Mouse (Mus musculus): Measurements from ENCODE around the gene Usp5. TPM values are rescaled to one million over a fixed set of nuclear protein-coding genes. Genes with fewer than 3 reads are reported as not detected.

Gene Usp5
- polyA plus RNA-seq (2015; fragmentation: Nextera tagmentation; extraction: Ambion mirVana), result 178 and 203 TPM in 2 replicates

GRCm38 (mm10) chr6:124828868-124829798, at the start of gene Usp5, which contains the start of gene Cdca3:
Gene Usp5 (minus strand): TSS chr6:124829484.
Gene Cdca3 (plus strand): TSS chr6:124829547.
- Histone ChIP-seq H3K9ac (peak within 1 kb of the TSS; percentile 84), H3K27me3 (no peaks in the 10 kb centered on the region), H3K9me3 (replicated peaks) (no peaks in the 10 kb centered on the region), H3K4me1 (peaks cover 51% of the 10 kb centered on the region), H3K27ac (peak within 1 kb of the TSS; percentile 89), H3K4me3 (peak within 1 kb of the TSS; percentile 56), H3K4me2 (peak within 1 kb of the TSS; percentile 83), H3K36me3 (ENCODE audit: poor library complexity, severe bottlenecking) (peaks cover 52% of the 10 kb centered on the region)
- under 1% methylated on average over 55 of the region's 55 CpGs for WGBS
- ATAC-seq, result peak; percentile 95

GRCm38 (mm10) chr6:124874348-124874747, 45.1 kb upstream of the Usp5 start:
- H3K36me3 ChIP-seq (ENCODE audit: poor library complexity, severe bottlenecking), result no peaks in the 10 kb centered on the region
- H3K27me3 ChIP-seq, result no peaks in the 10 kb centered on the region
- ATAC-seq, result no peak
- no peak overlapping the region for H3K9ac ChIP-seq
- no peak overlapping the region for H3K4me3 ChIP-seq
- no peaks in the 10 kb centered on the region for H3K9me3 ChIP-seq (replicated peaks)
- WGBS, result 52% methylated on average over 3 of the region's 3 CpGs
- H3K4me2 ChIP-seq, result no peak overlapping the region
- H3K4me1 ChIP-seq, result no peaks in the 10 kb centered on the region
- no peak overlapping the region for H3K27ac ChIP-seq

- Histone ChIP-seq H3K27me3 (no peaks in the 10 kb centered on the region), H3K9me3 (replicated peaks) (no peaks in the 10 kb centered on the region), H3K27ac (no peak overlapping the region), H3K4me3 (no peak overlapping the region), H3K36me3 (ENCODE audit: poor library complexity, severe bottlenecking) (no peaks in the 10 kb centered on the region), H3K4me1 (peaks cover 33% of the 10 kb centered on the region), H3K9ac (no peak overlapping the region), H3K4me2 (no peak overlapping the region)
- ATAC-seq, result no peak
- 58% methylated on average over 6 of the region's 7 CpGs for WGBS
Measured at GRCm38 (mm10) chr6:124866560-124866959, 37.3 kb upstream of the Usp5 start.

- no peak overlapping the region for H3K27ac ChIP-seq
- peaks cover 40% of the 10 kb centered on the region for H3K4me1 ChIP-seq
- WGBS, result 66% methylated on average over 18 of the region's 18 CpGs
- no peak overlapping the region for H3K9ac ChIP-seq
- H3K27me3 ChIP-seq, result no peaks in the 10 kb centered on the region
- H3K4me2 ChIP-seq, result no peak overlapping the region
- peaks cover 4% of the 10 kb centered on the region; the same call in 1 of the 2 replicates for H3K36me3 ChIP-seq (ENCODE audit: poor library complexity, severe bottlenecking)
- no peak for ATAC-seq
- H3K4me3 ChIP-seq, result no peak overlapping the region
- no peaks in the 10 kb centered on the region for H3K9me3 ChIP-seq (replicated peaks)
Measured at GRCm38 (mm10) chr6:124865766-124866362, 36.6 kb upstream of the Usp5 start.

GRCm38 (mm10) chr6:124863658-124864298, 34.5 kb upstream of the Usp5 start, which contains the start of gene Gpr162:
Gene Gpr162 (minus strand): TSS chr6:124863983.
- ATAC-seq, result peak; percentile 70
- H3K9ac ChIP-seq, result peak within 1 kb of the TSS; percentile 76
- peaks cover 6% of the 10 kb centered on the region; the same call in 1 of the 2 replicates for H3K36me3 ChIP-seq (ENCODE audit: poor library complexity, severe bottlenecking)
- H3K27me3 ChIP-seq, result no peaks in the 10 kb centered on the region
- H3K4me3 ChIP-seq, result peak within 1 kb of the TSS; percentile 62
- under 1% methylated on average over 34 of the region's 43 CpGs for WGBS
- H3K4me2 ChIP-seq, result peak within 1 kb of the TSS; percentile 69
- peaks cover 56% of the 10 kb centered on the region for H3K4me1 ChIP-seq
- no peaks in the 10 kb centered on the region for H3K9me3 ChIP-seq (replicated peaks)
- H3K27ac ChIP-seq, result peak within 1 kb of the TSS; percentile 86

GRCm38 (mm10) chr6:124863125-124863657, 33.9 kb upstream of the Usp5 start:
- under 1% methylated on average over 16 of the region's 16 CpGs for WGBS
- peak; percentile 28 for ATAC-seq
- H3K27me3 ChIP-seq, result no peaks in the 10 kb centered on the region
- H3K4me1 ChIP-seq, result peaks cover 62% of the 10 kb centered on the region
- H3K9me3 ChIP-seq (replicated peaks), result no peaks in the 10 kb centered on the region
- peak overlapping the region; percentile 86 for H3K27ac ChIP-seq
- peak overlapping the region; percentile 69 for H3K4me2 ChIP-seq
- H3K36me3 ChIP-seq (ENCODE audit: poor library complexity, severe bottlenecking), result peaks cover 6% of the 10 kb centered on the region; the same call in 1 of the 2 replicates
- H3K4me3 ChIP-seq, result peak overlapping the region; percentile 62
- H3K9ac ChIP-seq, result peak overlapping the region; percentile 76

- Histone ChIP-seq H3K36me3 (ENCODE audit: poor library complexity, severe bottlenecking) (peaks cover 6% of the 10 kb centered on the region; the same call in 1 of the 2 replicates), H3K4me3 (peak overlapping the region; percentile 62), H3K9me3 (replicated peaks) (no peaks in the 10 kb centered on the region), H3K27ac (peak overlapping the region; percentile 86), H3K27me3 (no peaks in the 10 kb centered on the region), H3K4me2 (peak overlapping the region; percentile 69), H3K4me1 (peaks cover 68% of the 10 kb centered on the region), H3K9ac (peak overlapping the region; percentile 76)
- 12% methylated on average over 7 of the region's 8 CpGs for WGBS
- ATAC-seq, result peak; percentile 1; the same call in 1 of the 2 replicates
Measured at GRCm38 (mm10) chr6:124862406-124863124, 33.3 kb upstream of the Usp5 start.

- H3K27me3 ChIP-seq, result no peaks in the 10 kb centered on the region
- peak overlapping the region; percentile 62 for H3K4me3 ChIP-seq
- H3K4me1 ChIP-seq, result peaks cover 68% of the 10 kb centered on the region
- H3K9ac ChIP-seq, result peak overlapping the region; percentile 76
- peak overlapping the region; percentile 69 for H3K4me2 ChIP-seq
- 23% methylated on average over 3 of the region's 3 CpGs for WGBS
- no peak for ATAC-seq
- H3K27ac ChIP-seq, result 0 out of 2 replicates have a peak overlapping the region, but pooled peaks have one; percentile 86
- no peaks in the 10 kb centered on the region for H3K9me3 ChIP-seq (replicated peaks)
- peaks cover 6% of the 10 kb centered on the region; the same call in 1 of the 2 replicates for H3K36me3 ChIP-seq (ENCODE audit: poor library complexity, severe bottlenecking)
Measured at GRCm38 (mm10) chr6:124861802-124862201, 32.5 kb upstream of the Usp5 start.

- peak overlapping the region; percentile 76; the same call in 1 of the 2 replicates for H3K9ac ChIP-seq
- 0 out of 2 replicates have a peak overlapping the region, but pooled peaks have one; percentile 86 for H3K27ac ChIP-seq
- ATAC-seq, result no peak
- H3K36me3 ChIP-seq (ENCODE audit: poor library complexity, severe bottlenecking), result peaks cover 6% of the 10 kb centered on the region; the same call in 1 of the 2 replicates
- no peaks in the 10 kb centered on the region for H3K27me3 ChIP-seq
- peaks cover 73% of the 10 kb centered on the region for H3K4me1 ChIP-seq
- no peak overlapping the region for H3K4me3 ChIP-seq
- no peaks in the 10 kb centered on the region for H3K9me3 ChIP-seq (replicated peaks)
- peak overlapping the region; percentile 69 for H3K4me2 ChIP-seq
- 79% methylated on average over 19 of the region's 19 CpGs for WGBS
Measured at GRCm38 (mm10) chr6:124861266-124861665, 32.0 kb upstream of the Usp5 start.

- no peak overlapping the region for H3K4me3 ChIP-seq
- no peaks in the 10 kb centered on the region for H3K9me3 ChIP-seq (replicated peaks)
- H3K27ac ChIP-seq, result no peak overlapping the region
- H3K4me2 ChIP-seq, result 0 out of 2 replicates have a peak overlapping the region, but pooled peaks have one; percentile 36
- H3K4me1 ChIP-seq, result peaks cover 80% of the 10 kb centered on the region
- no peaks in the 10 kb centered on the region for H3K27me3 ChIP-seq
- ATAC-seq, result no peak
- peak overlapping the region; percentile 13; the same call in 1 of the 2 replicates for H3K9ac ChIP-seq
- WGBS, result 76% methylated on average over 9 of the region's 9 CpGs
- H3K36me3 ChIP-seq (ENCODE audit: poor library complexity, severe bottlenecking), result peaks cover 6% of the 10 kb centered on the region; the same call in 1 of the 2 replicates
Measured at GRCm38 (mm10) chr6:124860511-124860910, 31.2 kb upstream of the Usp5 start.
